Mouse (Mus musculus) forebrain, embryonic 14.5 days (tissue): ENCODE measurements around the gene Creb5. TPM values are rescaled to one million over a fixed set of nuclear protein-coding genes. Genes with fewer than 3 reads are reported as not detected.

ENCODE experiments used
- ATAC-seq: fragments of 200-750 bp; cut with Nextera tagmentation; 2 replicates; pipeline ENCODE4 v1.8.0; 2017; ENCODE audit warnings: mild to moderate bottlenecking, moderate library complexity
- DNase-seq: peaks from one replicate; pipeline ENCODE4 v3.0.0-alpha.2; 2015; ENCODE audit warnings: low spot score
- H3K27ac ChIP-seq: fragments of 300-500 bp; sonication (generic); 2 replicates; pipeline ENCODE4 v1.5.1; 2014; ENCODE audit warnings: low read depth, mild to moderate bottlenecking, control low read depth, low read length, moderate library complexity
- H3K27me3 ChIP-seq: fragments of 300-500 bp; sonication (generic); replicated peaks from 2 replicates; pipeline ENCODE4 v1.6.1; 2014; ENCODE audit warnings: low read length, control low read depth, mixed read lengths; ENCODE audit not compliant: control insufficient read depth, insufficient read depth
- H3K36me3 ChIP-seq: fragments of 300-500 bp; sonication (generic); 2 replicates; pipeline ENCODE4 v1.6.1; 2014; ENCODE audit warnings: low read length, control low read depth; ENCODE audit not compliant: control insufficient read depth, insufficient read depth
- H3K4me1 ChIP-seq: fragments of 300-500 bp; sonication (generic); 2 replicates; pipeline ENCODE4 v1.6.1; 2014; ENCODE audit warnings: antibody characterized with exemption, low read length, control low read depth; ENCODE audit not compliant: control insufficient read depth, insufficient read depth
- H3K4me2 ChIP-seq: fragments of 300-500 bp; sonication (generic); 2 replicates; pipeline ENCODE4 v1.6.1; 2014; ENCODE audit warnings: mild to moderate bottlenecking, control low read depth, low read length
- H3K4me3 ChIP-seq: fragments of 300-500 bp; sonication (generic); 2 replicates; pipeline ENCODE4 v1.5.1; 2014; ENCODE audit warnings: low read depth, low read length, control low read depth
- H3K9ac ChIP-seq: fragments of 300-500 bp; sonication (generic); 2 replicates; pipeline ENCODE4 v1.6.1; 2014; ENCODE audit warnings: mild to moderate bottlenecking, low read length, control low read depth, moderate library complexity
- H3K9me3 ChIP-seq: fragments of 300-500 bp; sonication (generic); replicated peaks from 2 replicates; pipeline ENCODE4 v1.6.1; 2016; ENCODE audit warnings: low read length, control low read depth, mixed read lengths; ENCODE audit not compliant: control insufficient read depth
- WGBS: fragments of 180-500 bp; shearing (Covaris S2); extraction: QIAGEN DNeasy Blood & Tissue Kit; methylation state at CpG from one replicate; pipeline ENCODE4 v1.1.7; 2014; 5-methylcytosine and 5-hydroxymethylcytosine counted together
- polyA plus RNA-seq: library from polyadenylated mRNA; unstranded; fragments of >200 nt; fragmentation: Nextera tagmentation; extraction: Ambion mirVana; gene quantifications from 2 replicates; pipeline ENCODE4 v1.2.1, GENCODE M21; 2014

Creb5 gene
- polyA plus RNA-seq, 1 experiment from 2014 or later: 8.5 TPM

DNA sequence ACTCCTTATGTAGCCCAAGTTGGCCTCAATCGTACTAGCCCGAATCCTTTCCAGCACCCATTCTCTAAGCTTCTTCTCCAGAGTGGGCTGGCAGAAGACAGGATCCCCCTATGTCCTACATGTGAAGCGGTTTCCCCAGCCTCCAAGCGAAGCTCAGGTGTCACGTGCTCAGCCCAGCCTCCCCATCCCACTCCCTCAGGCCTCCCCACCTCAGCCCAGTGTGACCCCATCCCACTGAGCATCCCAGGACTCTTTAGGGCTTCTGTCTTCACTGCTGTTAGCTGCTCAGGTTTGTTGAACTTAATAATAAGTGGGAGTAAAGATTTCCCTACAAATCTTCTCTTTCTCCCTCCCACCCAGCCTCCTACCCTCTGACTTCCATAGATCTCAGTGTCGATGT is 261.2 kb downstream of the Creb5 start:
- no peak for DNase-seq
- no peak overlapping the region for H3K9ac ChIP-seq
- 71% methylated on average over 6 of the region's 6 CpGs for WGBS

DNA sequence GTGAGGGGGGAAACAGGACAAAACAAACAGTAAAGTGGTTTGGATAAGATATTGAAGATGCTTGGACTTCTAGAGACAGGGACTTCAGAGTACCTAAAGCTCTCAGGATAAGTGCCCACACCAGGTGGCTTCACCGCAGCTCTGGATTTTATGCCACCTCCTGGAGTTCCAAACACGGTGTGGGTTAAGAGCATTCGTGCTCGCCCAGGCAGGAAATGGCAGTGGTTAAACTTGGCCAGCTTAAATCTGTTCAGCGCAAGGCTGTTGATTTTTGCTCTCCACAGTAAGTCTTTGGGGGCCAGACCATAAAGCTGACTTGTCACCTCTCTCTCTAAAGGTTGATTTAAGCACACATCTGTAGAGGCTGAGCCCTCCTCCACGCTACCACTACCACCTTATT is 262.3 kb downstream of the Creb5 start:
- Histone ChIP-seq H3K9me3 (no peaks in the 10 kb centered on the region), H3K4me2 (no peak overlapping the region), H3K36me3 (no peaks in the 10 kb centered on the region), H3K4me1 (peaks cover 26% of the 10 kb centered on the region), H3K9ac (no peak overlapping the region), H3K27me3 (no peaks in the 10 kb centered on the region), H3K4me3 (no peak overlapping the region), H3K27ac (no peak overlapping the region)
- WGBS: 36% methylated on average over 6 of the region's 6 CpGs
- no peak for DNase-seq
- ATAC-seq: no peak

More for the DNA sequence above, 261.2 kb downstream of the Creb5 start:
- peaks cover 26% of the 10 kb centered on the region for H3K4me1 ChIP-seq
- H3K27ac ChIP-seq: no peak overlapping the region
- no peaks in the 10 kb centered on the region for H3K27me3 ChIP-seq
- no peak overlapping the region for H3K4me3 ChIP-seq
- no peak for ATAC-seq
- no peak overlapping the region for H3K4me2 ChIP-seq
- no peaks in the 10 kb centered on the region for H3K36me3 ChIP-seq
- no peaks in the 10 kb centered on the region for H3K9me3 ChIP-seq

DNA sequence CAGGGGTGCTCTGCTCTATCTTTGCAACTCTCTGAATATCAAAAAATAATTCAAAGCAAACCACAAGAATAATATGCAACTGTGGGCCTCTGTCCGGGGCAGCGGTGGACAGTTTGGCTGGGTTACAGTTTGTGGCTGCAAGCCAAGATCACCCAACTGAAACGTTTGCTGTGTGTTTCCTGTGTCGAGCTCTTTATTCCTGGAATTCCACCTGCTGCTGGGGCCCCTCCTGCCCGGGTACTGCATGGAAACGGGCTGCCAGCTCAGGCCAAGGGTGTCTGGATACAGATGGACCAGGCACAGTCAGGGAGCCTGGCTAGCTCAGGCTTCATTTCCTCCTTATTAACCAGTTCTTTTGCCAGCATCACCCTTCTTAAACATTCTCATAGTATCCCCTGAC is 269.0 kb downstream of the Creb5 start:
- no peak overlapping the region for H3K9ac ChIP-seq
- H3K4me2 ChIP-seq: no peak overlapping the region
- ATAC-seq: no peak
- H3K27ac ChIP-seq: no peak overlapping the region
- no peaks in the 10 kb centered on the region for H3K9me3 ChIP-seq
- H3K4me3 ChIP-seq: no peak overlapping the region
- 15% methylated on average over 6 of the region's 6 CpGs for WGBS
- peaks cover 3% of the 10 kb centered on the region; the same call in 1 of the 2 replicates for H3K4me1 ChIP-seq
- DNase-seq: no peak
- H3K36me3 ChIP-seq: no peaks in the 10 kb centered on the region
- no peaks in the 10 kb centered on the region for H3K27me3 ChIP-seq

DNA sequence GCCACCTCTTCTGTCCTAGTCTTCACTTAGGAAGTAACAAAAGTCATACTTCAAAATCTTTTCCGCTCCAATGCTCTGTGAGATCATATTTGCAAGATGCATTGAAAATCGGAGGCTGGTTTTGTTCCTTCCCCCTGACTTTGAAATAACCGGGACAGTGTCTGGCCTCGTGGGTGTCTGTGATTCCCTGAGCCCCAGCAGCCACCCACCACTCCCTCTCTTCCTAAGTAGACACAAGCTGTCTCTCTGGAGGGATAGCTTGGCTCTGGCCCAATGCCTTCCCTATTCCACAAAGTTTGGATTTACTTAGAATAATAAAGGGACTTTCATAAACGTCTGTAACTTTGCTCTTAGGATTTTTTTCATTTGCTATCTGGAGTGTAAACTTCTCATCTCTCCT is 273.9 kb downstream of the Creb5 start:
- Histone ChIP-seq H3K4me2 (no peak overlapping the region), H3K9me3 (no peaks in the 10 kb centered on the region), H3K4me3 (no peak overlapping the region), H3K4me1 (peaks cover 2% of the 10 kb centered on the region; the same call in 1 of the 2 replicates), H3K27ac (no peak overlapping the region), H3K9ac (no peak overlapping the region), H3K36me3 (no peaks in the 10 kb centered on the region), H3K27me3 (no peaks in the 10 kb centered on the region)
- ATAC-seq (no peak), DNase-seq (no peak)
- 65% methylated on average over 5 of the region's 5 CpGs for WGBS

DNA sequence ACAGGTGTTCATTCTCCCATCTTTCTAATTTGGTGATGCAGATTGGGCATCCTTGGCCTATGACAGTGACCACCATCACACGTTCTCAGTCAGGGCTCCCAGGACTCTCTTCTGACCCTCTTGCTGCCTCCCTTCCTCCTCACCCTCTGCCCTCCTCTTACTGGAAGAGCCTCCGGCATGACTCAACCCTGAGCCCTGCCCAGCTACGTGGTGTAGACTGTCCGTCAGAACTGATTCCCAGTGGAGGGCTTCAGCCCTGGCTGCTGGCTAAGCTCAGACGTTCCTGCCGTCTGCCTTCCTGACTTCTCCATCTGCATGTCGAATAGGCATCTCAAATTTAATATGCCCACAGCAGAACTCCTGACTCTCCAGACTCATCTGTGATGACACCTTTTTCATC is 275.5 kb downstream of the Creb5 start:
- no peak for DNase-seq
- no peaks in the 10 kb centered on the region for H3K36me3 ChIP-seq

DNA sequence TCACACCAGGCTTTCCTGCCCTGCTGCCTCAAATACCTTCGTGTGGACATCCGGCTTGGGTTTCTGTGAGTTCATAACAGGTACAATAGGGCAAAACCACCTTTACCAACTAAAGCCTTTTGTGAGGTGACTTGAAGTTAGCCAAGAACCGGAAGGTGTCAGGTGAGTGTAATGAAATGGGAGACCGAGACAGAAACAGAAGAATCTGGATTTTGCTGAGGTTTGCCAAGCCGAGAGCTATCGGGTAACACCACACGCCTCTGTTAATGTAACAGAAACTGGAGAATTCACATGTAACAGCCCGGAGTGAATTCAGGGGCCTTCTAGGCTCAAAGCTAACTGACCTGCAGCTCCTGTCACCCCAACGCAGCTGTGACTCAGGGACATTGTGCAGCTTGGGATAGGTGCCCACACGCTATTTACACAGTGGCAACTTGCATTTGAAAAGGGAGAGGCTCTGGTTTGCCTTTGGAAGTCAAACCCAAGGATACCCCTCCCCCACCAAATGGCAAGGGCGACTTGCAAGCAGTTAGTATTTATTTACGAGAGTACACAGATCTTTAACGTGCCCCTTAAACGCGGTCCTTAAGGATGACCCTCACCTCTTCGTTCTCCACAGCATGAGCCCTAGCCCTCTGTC is 276.6 kb downstream of the Creb5 start:
- H3K4me3 ChIP-seq: no peak overlapping the region
- DNase-seq (no peak), ATAC-seq (no peak)
- no peaks in the 10 kb centered on the region for H3K4me1 ChIP-seq
- no peaks in the 10 kb centered on the region for H3K27me3 ChIP-seq
- H3K9me3 ChIP-seq: no peaks in the 10 kb centered on the region
- no peak overlapping the region for H3K9ac ChIP-seq
- no peak overlapping the region for H3K4me2 ChIP-seq
- WGBS: 88% methylated on average over 16 of the region's 16 CpGs
- H3K27ac ChIP-seq: no peak overlapping the region
- H3K36me3 ChIP-seq: no peaks in the 10 kb centered on the region

More for the DNA sequence above, 275.5 kb downstream of the Creb5 start:
- Histone ChIP-seq H3K9me3 (no peaks in the 10 kb centered on the region), H3K9ac (no peak overlapping the region), H3K4me3 (no peak overlapping the region), H3K27ac (no peak overlapping the region), H3K4me1 (no peaks in the 10 kb centered on the region), H3K27me3 (no peaks in the 10 kb centered on the region), H3K4me2 (no peak overlapping the region)
- 86% methylated on average over 7 of the region's 7 CpGs for WGBS
- ATAC-seq: no peak

DNA sequence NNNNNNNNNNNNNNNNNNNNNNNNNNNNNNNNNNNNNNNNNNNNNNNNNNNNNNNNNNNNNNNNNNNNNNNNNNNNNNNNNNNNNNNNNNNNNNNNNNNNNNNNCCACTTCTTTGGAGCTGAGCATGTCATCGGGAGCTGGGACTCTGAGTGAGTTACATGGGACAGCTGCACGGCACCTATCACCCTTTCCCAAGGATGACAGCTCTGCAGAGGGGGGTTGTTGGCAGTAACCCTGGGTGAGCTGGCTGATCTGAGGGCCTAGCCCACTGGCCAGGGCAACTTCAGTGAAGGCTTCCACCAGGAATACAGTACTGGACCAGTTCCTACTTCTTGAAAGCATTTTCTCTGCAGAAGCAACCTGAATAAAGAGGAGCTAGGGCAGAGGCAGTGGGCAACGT is 282.4 kb downstream of the Creb5 start:
- no peaks in the 10 kb centered on the region for H3K36me3 ChIP-seq
- no peak overlapping the region; the same call in 1 of the 2 replicates for H3K9ac ChIP-seq
- peaks cover 17% of the 10 kb centered on the region for H3K4me1 ChIP-seq
- no peaks in the 10 kb centered on the region for H3K27me3 ChIP-seq
- 28% methylated on average over 3 of the region's 3 CpGs for WGBS
- no peaks in the 10 kb centered on the region for H3K9me3 ChIP-seq
- no peak for ATAC-seq
- no peak overlapping the region for H3K27ac ChIP-seq
- no peak overlapping the region for H3K4me2 ChIP-seq
- no peak for DNase-seq
- no peak overlapping the region for H3K4me3 ChIP-seq

DNA sequence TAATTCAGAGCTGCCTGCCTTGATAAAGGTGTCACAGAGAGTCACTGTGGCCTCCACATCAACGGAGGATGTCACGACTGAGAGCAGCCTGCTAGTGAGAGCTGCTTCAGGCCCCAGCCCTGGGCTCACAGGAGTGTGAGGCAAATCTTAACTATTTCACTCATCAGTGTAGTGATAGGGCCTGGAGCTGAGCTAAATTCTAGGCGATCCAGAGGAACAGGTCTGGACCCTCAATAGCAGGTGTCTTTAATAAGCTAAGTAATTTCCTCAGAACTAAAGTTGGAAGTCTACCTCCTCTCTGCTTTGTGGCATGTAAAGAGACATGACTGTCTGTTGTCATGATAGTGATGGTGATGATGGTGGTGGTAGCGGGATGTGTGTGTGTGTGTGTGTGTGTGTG is 283.8 kb downstream of the Creb5 start:
- no peak overlapping the region for H3K27ac ChIP-seq
- peaks cover 20% of the 10 kb centered on the region for H3K4me1 ChIP-seq
- DNase-seq (no peak), ATAC-seq (no peak)
- H3K9me3 ChIP-seq: no peaks in the 10 kb centered on the region
- no peak overlapping the region for H3K4me3 ChIP-seq
- H3K36me3 ChIP-seq: no peaks in the 10 kb centered on the region
- no peak overlapping the region for H3K9ac ChIP-seq
- H3K4me2 ChIP-seq: no peak overlapping the region
- 78% methylated on average over 4 of the region's 4 CpGs for WGBS
- no peaks in the 10 kb centered on the region for H3K27me3 ChIP-seq

DNA sequence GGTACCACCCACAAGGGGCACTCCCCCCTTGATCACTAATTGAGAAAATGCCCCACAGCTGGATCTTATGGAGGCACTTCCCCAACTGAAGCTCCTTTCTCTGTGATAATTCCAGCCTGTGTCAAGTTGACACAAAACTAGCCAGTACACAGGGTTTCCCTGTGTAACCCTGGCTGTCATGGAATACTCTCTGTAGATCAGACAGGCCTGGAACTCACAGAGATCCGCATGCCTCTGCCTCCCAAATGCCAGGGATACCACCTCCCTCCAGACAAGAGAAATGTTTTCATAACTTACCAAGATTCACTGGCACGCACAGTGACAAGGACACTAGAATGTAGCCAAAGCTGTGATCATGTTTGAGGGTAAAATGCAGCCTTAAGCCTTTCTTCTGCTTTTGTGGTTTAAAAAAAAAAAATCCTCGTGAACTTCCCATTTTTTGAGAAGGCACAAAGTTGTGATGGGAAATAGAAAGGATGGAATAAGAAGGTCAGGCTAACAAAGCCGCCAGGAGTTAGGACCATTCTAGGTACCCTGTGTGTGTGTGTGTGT is 284.6 kb downstream of the Creb5 start:
- Histone ChIP-seq H3K4me1 (peaks cover 20% of the 10 kb centered on the region), H3K4me2 (no peak overlapping the region), H3K9ac (no peak overlapping the region), H3K9me3 (no peaks in the 10 kb centered on the region), H3K27me3 (no peaks in the 10 kb centered on the region), H3K27ac (no peak overlapping the region), H3K36me3 (no peaks in the 10 kb centered on the region), H3K4me3 (no peak overlapping the region)
- DNase-seq (no peak), ATAC-seq (no peak)
- WGBS: 75% methylated on average over 4 of the region's 4 CpGs
